In the genomic region with DNA sequence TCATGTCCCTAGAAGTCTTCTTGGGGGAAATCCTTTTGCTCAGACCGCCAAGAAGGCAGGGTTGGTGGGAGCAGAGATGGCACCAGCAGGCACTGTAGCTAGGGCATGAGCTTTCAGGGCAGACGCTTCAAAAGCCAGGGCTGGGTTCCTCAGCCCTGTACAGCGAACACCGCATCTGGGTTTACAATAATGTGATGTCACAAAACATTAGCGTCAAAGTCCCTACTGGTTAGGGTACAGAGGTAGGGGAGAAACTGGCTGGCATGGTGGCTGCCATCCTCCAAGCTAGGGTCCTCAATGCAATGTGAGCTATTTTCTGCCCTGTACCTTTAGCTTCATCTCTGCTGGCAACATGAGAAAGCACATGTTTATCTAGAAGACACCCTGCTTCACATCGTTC, we compare ENCODE assay signal across 24 mouse cellular contexts. TPM values are rescaled to one million over a fixed set of nuclear protein-coding genes. Genes with fewer than 3 reads are reported as not detected.
A peak's percentile ranks its signal among the peaks of the same experiment; 100 is the strongest.
DNase-seq lines count a peak whose midpoint lies in the region; ATAC-seq and TF ChIP-seq lines count a peak whose summit lies in the region.
"Had no signal": no experiment of that assay in that cellular context is flagged by ENCODE, and none has a peak within 500 bp of the region (broad histone marks: within the 10 kb centered on the region; RNA-seq: fewer than 3 reads in every experiment).

No protein-coding gene starts in this region.

- no peak for DNase-seq in lung, embryonic 14.5 days
- DNase-seq in lung, postnatal 10 days = no peak
- DNase-seq in retina, postnatal 1 day = peak; percentile 61
- no peak for DNase-seq in stomach, postnatal 0 days (ENCODE audit: low spot score)
- DNase-seq in ovary, postnatal 10 days (ENCODE audit: low spot score) = no peak
- DNase-seq in kidney, adult 18-20 months = no peak
- DNase-seq: adrenal gland, adult 8-10 months; cerebellum, adult 11 months; cerebellum, adult 8-10 months; cerebellum, postnatal 14 days; embryo, embryonic 11 days; gastrocnemius, adult 2 months; gastrocnemius, postnatal 25 days had no signal

- no peaks in the 10 kb centered on the region; the same call in 1 of the 2 replicates for H3K4me1 ChIP-seq in lung, embryonic 14.5 days (ENCODE audit: insufficient read depth)
- H3K4me1 ChIP-seq in intestine, embryonic 15.5 days (replicated peaks) = peaks cover 9% of the 10 kb centered on the region; the same call in 1 of the 2 replicates
- 0 out of 2 replicates have a peak, but pooled peaks cover 2% of the 10 kb centered on the region for H3K4me1 ChIP-seq in stomach, postnatal 0 days (replicated peaks; ENCODE audit: control insufficient read depth, insufficient read depth)

- no peak for TF ChIP-seq CTCF in lung, embryonic 14.5 days (IDR thresholded peaks at IDR 0.05; ENCODE audit: low read depth)
- TF ChIP-seq CTCF in stomach, postnatal 0 days (IDR thresholded peaks at IDR 0.05; ENCODE audit: low read depth) = no peak

- H3K9ac ChIP-seq in lung, embryonic 14.5 days = no peak overlapping the region
- no peak overlapping the region for H3K9ac ChIP-seq in intestine, embryonic 15.5 days
- H3K9ac ChIP-seq in stomach, postnatal 0 days (ENCODE audit: low read length) = no peak overlapping the region
- H3K9ac ChIP-seq: embryonic facial prominence, embryonic 15.5 days; heart, embryonic 12.5 days had no signal

- no peaks in the 10 kb centered on the region for H3K9me3 ChIP-seq in lung, embryonic 14.5 days (ENCODE audit: low read depth, low read length)
- H3K9me3 ChIP-seq in intestine, embryonic 15.5 days = no peaks in the 10 kb centered on the region
- no peaks in the 10 kb centered on the region for H3K9me3 ChIP-seq in stomach, postnatal 0 days (ENCODE audit: control insufficient read depth, low read length)
- H3K9me3 ChIP-seq: embryonic facial prominence, embryonic 15.5 days; forebrain, embryonic 10.5 days; G1E; hindbrain, embryonic 10.5 days had no signal

- ATAC-seq in lung, embryonic 14.5 days (ENCODE audit: insufficient read depth) = no peak
- no peak for ATAC-seq in intestine, embryonic 15.5 days
- ATAC-seq in stomach, postnatal 0 days (ENCODE audit: low FRiP score, low TSS enrichment) = no peak
- ATAC-seq: forebrain, embryonic 14.5 days had no signal

- no peak for TF ChIP-seq EP300 in stomach, postnatal 0 days (optimal IDR thresholded peaks at IDR 0.05)

- no peaks in the 10 kb centered on the region for H3K27me3 ChIP-seq in lung, embryonic 14.5 days (ENCODE audit: insufficient read depth, low read length)
- H3K27me3 ChIP-seq in intestine, embryonic 15.5 days (replicated peaks) = no peaks in the 10 kb centered on the region
- no peaks in the 10 kb centered on the region for H3K27me3 ChIP-seq in stomach, postnatal 0 days (ENCODE audit: control insufficient read depth, insufficient read depth, low read length)
- H3K27me3 ChIP-seq: embryonic facial prominence, embryonic 15.5 days had no signal

- no peak overlapping the region for H3K4me3 ChIP-seq in lung, embryonic 14.5 days (ENCODE audit: low read depth, low read length)
- H3K4me3 ChIP-seq in intestine, embryonic 15.5 days (replicated peaks) = no peak overlapping the region
- no peak overlapping the region for H3K4me3 ChIP-seq in stomach, postnatal 0 days (ENCODE audit: low read depth, low read length)
- H3K4me3 ChIP-seq: embryonic facial prominence, embryonic 15.5 days; erythroblast, embryonic 14.5 days; forebrain, embryonic 10.5 days; gastrocnemius, adult 2 months; heart, embryonic 12.5 days; hindbrain, embryonic 10.5 days had no signal

- H3K36me3 ChIP-seq in lung, embryonic 14.5 days (ENCODE audit: insufficient read depth) = no peaks in the 10 kb centered on the region
- no peaks in the 10 kb centered on the region for H3K36me3 ChIP-seq in intestine, embryonic 15.5 days
- no peaks in the 10 kb centered on the region for H3K36me3 ChIP-seq in stomach, postnatal 0 days (ENCODE audit: control insufficient read depth, insufficient read depth, low read length)
- H3K36me3 ChIP-seq: embryonic facial prominence, embryonic 15.5 days; forebrain, embryonic 10.5 days; G1E; heart, embryonic 12.5 days; hindbrain, embryonic 10.5 days had no signal

- 0 out of 2 replicates have a peak overlapping the region, but pooled peaks have one; percentile 75 for H3K27ac ChIP-seq in lung, embryonic 14.5 days (ENCODE audit: low read depth)
- peak overlapping the region; percentile 91 for H3K27ac ChIP-seq in intestine, embryonic 15.5 days
- H3K27ac ChIP-seq in stomach, postnatal 0 days (replicated peaks) = peak overlapping the region; percentile 84; the same call in 1 of the 2 replicates
- H3K27ac ChIP-seq: embryonic facial prominence, embryonic 15.5 days; gastrocnemius, adult 2 months had no signal

- 89% methylated on average over 6 of the region's 6 CpGs for WGBS in lung, embryonic 14.5 days
- WGBS in intestine, embryonic 15.5 days = 75% methylated on average over 6 of the region's 6 CpGs
- 79% methylated on average over 6 of the region's 6 CpGs for WGBS in stomach, postnatal 0 days

- H3K4me2 ChIP-seq in lung, embryonic 14.5 days = no peak overlapping the region
- no peak overlapping the region for H3K4me2 ChIP-seq in intestine, embryonic 15.5 days (replicated peaks)
- no peak overlapping the region for H3K4me2 ChIP-seq in stomach, postnatal 0 days (replicated peaks; ENCODE audit: low read depth)
- H3K4me2 ChIP-seq: embryonic facial prominence, embryonic 15.5 days; heart, embryonic 12.5 days had no signal

RNA-seq across cellular contexts. Expression of gene Neurl1a, which starts 24.4 kb away (rescaled TPM):
- 7.6 and 8.0 TPM in 2 replicates for polyA plus RNA-seq in lung, embryonic 14.5 days (2014; fragmentation: Nextera tagmentation; extraction: Ambion mirVana)
- polyA plus RNA-seq in intestine, embryonic 15.5 days (2015; fragmentation: Nextera tagmentation; extraction: Ambion mirVana) = 5.4 and 6.3 TPM in 2 replicates
- 3.9 TPM in 2 replicates for polyA plus RNA-seq in stomach, postnatal 0 days (2015; fragmentation: Nextera tagmentation; extraction: Ambion mirVana)
- polyA plus RNA-seq: G1E had no signal

RNA-seq across cellular contexts. Expression of gene Calhm3, which starts 45.5 kb away (rescaled TPM):
- polyA plus RNA-seq in lung, embryonic 14.5 days (2014; fragmentation: Nextera tagmentation; extraction: Ambion mirVana) = not detected in 2 replicates
- 0.21 and 0.23 TPM in 2 replicates for polyA plus RNA-seq in intestine, embryonic 15.5 days (2015; fragmentation: Nextera tagmentation; extraction: Ambion mirVana)
- not detected in 2 replicates for polyA plus RNA-seq in stomach, postnatal 0 days (2015; fragmentation: Nextera tagmentation; extraction: Ambion mirVana)
- polyA plus RNA-seq: embryonic facial prominence, embryonic 11.5 days; embryonic facial prominence, embryonic 15.5 days; erythroblast, embryonic 14.5 days; forebrain, embryonic 10.5 days; forebrain, embryonic 14.5 days; G1E; heart, embryonic 12.5 days; heart, embryonic 16.5 days; hindbrain, embryonic 10.5 days had no signal

RNA-seq across cellular contexts. Expression of gene Calhm1, which starts 59.0 kb away (rescaled TPM):
- polyA plus RNA-seq in lung, embryonic 14.5 days (2014; fragmentation: Nextera tagmentation; extraction: Ambion mirVana) = not detected in 2 replicates
- not detected in 2 replicates for polyA plus RNA-seq in intestine, embryonic 15.5 days (2015; fragmentation: Nextera tagmentation; extraction: Ambion mirVana)
- polyA plus RNA-seq in stomach, postnatal 0 days (2015; fragmentation: Nextera tagmentation; extraction: Ambion mirVana) = not detected in 2 replicates
- polyA plus RNA-seq: brain, embryonic 14.5 days; embryonic facial prominence, embryonic 11.5 days; embryonic facial prominence, embryonic 15.5 days; erythroblast, embryonic 14.5 days; forebrain, embryonic 10.5 days; forebrain, embryonic 14.5 days; G1E; heart, embryonic 12.5 days; heart, embryonic 16.5 days; hindbrain, embryonic 10.5 days had no signal
